Mouse (Mus musculus) kidney, postnatal 0 days (tissue): ENCODE data around the gene Il1r1. TPM values are rescaled to one million over a fixed set of nuclear protein-coding genes. Genes with fewer than 3 reads are reported as not detected.
"Not testable (repeated sequence)": the region's sequence is repeated elsewhere in the genome, so short reads cannot be mapped to it uniquely, and the experiment has no call there.

Source experiments
- ATAC-seq: fragments of 200-750 bp; cut with Nextera tagmentation; replicated peaks from 2 replicates; pipeline ENCODE4 v1.8.0; 2017; ENCODE audit warnings: low read depth, moderate number of reproducible peaks, moderate TSS enrichment, moderate library complexity; ENCODE audit not compliant: low FRiP score
- DNase-seq: peaks from one replicate; pipeline ENCODE4 v3.0.0-alpha.2; 2016; ENCODE audit warnings: low spot score
- H3K27ac ChIP-seq: fragments of 300-500 bp; sonication (generic); 2 replicates; pipeline ENCODE4 v1.5.1; 2014; ENCODE audit warnings: mild to moderate bottlenecking
- H3K27me3 ChIP-seq: fragments of 300-500 bp; sonication (generic); 2 replicates; pipeline ENCODE4 v1.6.1; 2014; ENCODE audit warnings: low read length, mixed read lengths; ENCODE audit not compliant: insufficient read depth
- H3K36me3 ChIP-seq: fragments of 300-500 bp; sonication (generic); 2 replicates; pipeline ENCODE4 v1.6.1; 2014; ENCODE audit warnings: low read length, mixed read lengths; ENCODE audit not compliant: insufficient read depth
- H3K4me1 ChIP-seq: fragments of 300-500 bp; sonication (generic); replicated peaks from 2 replicates; pipeline ENCODE4 v1.6.1; 2014; ENCODE audit warnings: antibody characterized with exemption, low read length, mixed read lengths; ENCODE audit not compliant: insufficient read depth
- H3K4me2 ChIP-seq: fragments of 300-500 bp; sonication (generic); 2 replicates; pipeline ENCODE4 v1.6.1; 2014; ENCODE audit warnings: mild to moderate bottlenecking, low read length, moderate library complexity, mixed read lengths
- H3K4me3 ChIP-seq: fragments of 300-500 bp; sonication (generic); replicated peaks from 2 replicates; pipeline ENCODE4 v1.5.1; 2014; ENCODE audit warnings: low read depth, low read length
- H3K9ac ChIP-seq: fragments of 300-500 bp; sonication (generic); 2 replicates; pipeline ENCODE4 v1.6.1; 2014; ENCODE audit warnings: low read depth, low read length
- H3K9me3 ChIP-seq: fragments of 300-500 bp; sonication (generic); replicated peaks from 2 replicates; pipeline ENCODE4 v1.6.1; 2016; ENCODE audit warnings: low read length, inconsistent platforms, mixed read lengths
- CTCF ChIP-seq: IDR thresholded peaks from 2 replicates; pipeline ENCODE4 v1.5.1; 2016; ENCODE audit warnings: antibody characterized with exemption, low read depth, mild to moderate bottlenecking, moderate library complexity
- WGBS: fragments of 180-500 bp; shearing (Covaris S2); extraction: QIAGEN DNeasy Blood & Tissue Kit; methylation state at CpG from one replicate; pipeline ENCODE4 v1.1.7; 2014; 5-methylcytosine and 5-hydroxymethylcytosine counted together
- polyA plus RNA-seq: library from polyadenylated mRNA; unstranded; fragments of >200 nt; fragmentation: Nextera tagmentation; extraction: Ambion mirVana; gene quantifications from 2 replicates; pipeline ENCODE4 v1.2.1, GENCODE M21; 2015

The Il1r1 gene
- polyA plus RNA-seq, 1 experiment from 2014 or later, result 5.6 TPM

DNA sequence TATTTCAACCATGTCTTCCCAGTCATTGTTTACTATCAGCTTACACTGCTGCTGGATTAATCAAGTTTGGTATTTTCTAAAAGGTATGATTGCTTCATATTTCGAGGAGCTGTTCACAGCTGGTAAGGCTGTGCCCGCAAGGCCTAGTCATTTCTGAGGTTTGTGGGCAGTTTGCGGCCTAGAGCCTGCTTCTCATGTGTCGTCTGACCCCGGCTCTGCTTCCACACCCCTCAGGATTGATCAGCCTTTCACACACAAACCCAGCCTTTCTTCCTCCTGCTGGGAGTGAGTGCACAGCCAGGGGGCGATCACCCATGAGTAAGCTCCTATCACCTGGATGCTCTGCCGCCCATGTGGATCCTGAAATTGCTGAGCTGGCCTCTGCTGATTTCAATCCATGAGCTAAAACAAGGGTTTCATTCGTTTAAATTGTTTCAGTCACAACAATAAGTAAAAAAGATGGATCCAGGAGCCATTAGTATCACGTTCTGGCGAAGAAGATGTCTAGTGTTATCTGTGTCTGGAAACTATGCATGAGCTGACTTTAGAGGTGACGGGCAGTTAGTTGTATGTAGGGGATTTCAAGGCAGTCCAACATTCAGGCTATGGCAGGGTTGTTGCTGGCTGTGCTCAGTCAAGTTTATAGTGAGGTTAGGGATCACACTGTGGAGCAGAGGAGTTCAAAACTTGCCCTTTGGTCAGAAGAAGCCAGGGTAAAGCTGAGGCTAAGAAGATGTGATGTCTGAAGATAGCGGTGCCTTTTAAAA is 65.8 kb downstream of the Il1r1 start:
- 64% methylated on average over 12 of the region's 12 CpGs for WGBS
- Histone ChIP-seq H3K9ac (no peak overlapping the region), H3K4me3 (no peak overlapping the region), H3K4me2 (no peak overlapping the region), H3K27ac (no peak overlapping the region), H3K4me1 (no peaks in the 10 kb centered on the region), H3K27me3 (no peaks in the 10 kb centered on the region), H3K9me3 (no peaks in the 10 kb centered on the region), H3K36me3 (no peaks in the 10 kb centered on the region)
- ATAC-seq, result no peak
- peak; percentile 44 for TF ChIP-seq CTCF
- no peak for DNase-seq

DNA sequence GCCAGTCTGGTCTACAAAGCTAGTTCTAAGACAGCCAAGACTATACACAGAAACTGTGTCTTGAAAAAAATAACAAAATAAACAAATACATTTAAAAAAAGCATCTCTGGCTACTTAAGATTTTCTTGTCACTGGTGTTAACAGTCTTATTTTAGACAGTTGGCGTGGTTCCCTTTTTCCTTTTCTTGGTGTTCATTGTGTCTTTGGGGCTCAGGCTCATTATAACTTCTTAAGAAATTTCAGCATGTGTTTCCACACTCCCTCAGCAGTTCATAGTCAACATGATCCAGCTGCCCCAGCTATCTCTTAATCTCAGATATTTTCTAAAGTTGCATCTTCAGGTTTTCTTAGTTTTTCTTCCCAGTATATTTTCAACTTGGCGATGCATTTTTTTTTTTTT is 67.4 kb downstream of the Il1r1 start:
- Histone ChIP-seq H3K27me3 (no peaks in the 10 kb centered on the region), H3K9me3 (no peaks in the 10 kb centered on the region), H3K4me2 (no peak overlapping the region), H3K36me3 (no peaks in the 10 kb centered on the region), H3K9ac (no peak overlapping the region), H3K27ac (no peak overlapping the region), H3K4me3 (no peak overlapping the region), H3K4me1 (no peaks in the 10 kb centered on the region)
- TF ChIP-seq CTCF, result no peak
- ATAC-seq (no peak), DNase-seq (no peak)
- 92% methylated on average over 2 of the region's 2 CpGs for WGBS

DNA sequence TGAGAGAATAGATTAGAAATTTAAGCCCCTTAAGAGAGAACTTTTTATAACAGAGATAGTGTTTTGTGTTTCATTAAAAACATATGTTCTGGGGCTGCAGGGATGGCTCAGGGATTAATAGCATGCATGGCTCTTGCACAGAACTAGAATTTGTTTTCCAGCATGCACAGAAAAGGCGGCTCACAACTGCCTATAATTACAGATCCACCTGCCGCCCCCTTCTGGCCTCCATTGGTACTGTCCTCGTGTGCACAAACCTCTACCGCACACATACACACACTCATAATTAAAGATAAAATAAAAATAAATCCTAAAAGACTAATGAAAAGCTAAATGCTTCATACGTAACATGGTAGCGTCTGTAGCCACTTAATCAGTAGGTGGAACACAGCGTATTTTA is 69.0 kb downstream of the Il1r1 start:
- H3K36me3 ChIP-seq, result no peaks in the 10 kb centered on the region
- no peaks in the 10 kb centered on the region for H3K9me3 ChIP-seq
- H3K27ac ChIP-seq, result no peak overlapping the region
- no peak overlapping the region for H3K4me2 ChIP-seq
- DNase-seq, result no peak
- H3K4me1 ChIP-seq, result no peaks in the 10 kb centered on the region
- no peak overlapping the region for H3K9ac ChIP-seq
- no peak overlapping the region for H3K4me3 ChIP-seq
- peak; percentile 35; the same call in 1 of the 2 replicates for TF ChIP-seq CTCF
- no peaks in the 10 kb centered on the region for H3K27me3 ChIP-seq
- ATAC-seq, result no peak
- 95% methylated on average over 7 of the region's 7 CpGs for whole genome bisulfite sequencing

DNA sequence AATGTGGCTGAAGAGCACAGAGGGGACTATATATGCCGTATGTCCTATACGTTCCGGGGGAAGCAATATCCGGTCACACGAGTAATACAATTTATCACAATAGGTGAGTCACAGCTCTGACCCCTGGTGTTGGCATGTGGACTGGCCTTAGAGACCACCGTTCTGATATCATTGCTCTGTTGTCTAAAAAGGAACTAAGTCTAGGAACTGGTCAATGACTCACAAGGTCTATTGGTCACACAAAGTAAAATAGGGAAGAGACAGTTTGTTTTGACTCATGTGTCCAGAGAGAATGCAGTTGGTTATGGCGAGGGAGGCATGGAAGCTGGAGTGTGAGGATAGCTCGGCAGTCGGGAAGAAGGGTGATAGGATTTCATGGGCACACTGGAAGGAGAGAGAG is 69.9 kb downstream of the Il1r1 start:
- WGBS, result 70% methylated on average over 9 of the region's 9 CpGs
- H3K9me3 ChIP-seq, result no peaks in the 10 kb centered on the region
- H3K27ac ChIP-seq, result no peak overlapping the region
- DNase-seq (no peak), ATAC-seq (no peak)
- no peaks in the 10 kb centered on the region for H3K4me1 ChIP-seq
- no peaks in the 10 kb centered on the region for H3K36me3 ChIP-seq
- no peak overlapping the region for H3K4me2 ChIP-seq
- no peak; the same call in 1 of the 2 replicates for TF ChIP-seq CTCF
- H3K4me3 ChIP-seq, result no peak overlapping the region
- no peak overlapping the region for H3K9ac ChIP-seq
- no peaks in the 10 kb centered on the region for H3K27me3 ChIP-seq

DNA sequence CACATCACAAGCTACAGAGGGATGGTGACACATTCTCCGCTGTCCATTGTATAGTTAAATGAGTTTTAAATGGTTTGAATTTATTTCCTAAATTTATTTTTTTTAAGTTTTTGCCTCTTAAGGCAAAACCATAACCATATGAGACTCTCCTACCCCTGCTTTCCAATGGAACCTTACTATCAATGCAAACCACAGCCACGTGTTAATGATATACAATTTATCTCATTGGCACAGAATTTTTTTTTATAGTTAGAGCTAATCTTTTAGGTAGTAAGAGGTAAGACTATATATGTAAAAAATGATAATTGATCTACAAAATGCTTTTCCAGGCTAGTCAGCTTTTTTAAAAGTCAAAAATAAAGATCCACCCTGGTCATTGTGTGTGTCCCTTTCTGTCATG is 73.2 kb downstream of the Il1r1 start:
- Histone ChIP-seq H3K36me3 (no peaks in the 10 kb centered on the region), H3K4me3 (no peak overlapping the region), H3K4me2 (no peak overlapping the region), H3K4me1 (no peaks in the 10 kb centered on the region), H3K27me3 (no peaks in the 10 kb centered on the region), H3K9me3 (no peaks in the 10 kb centered on the region), H3K27ac (no peak overlapping the region), H3K9ac (no peak overlapping the region)
- ATAC-seq, result no peak
- DNase-seq, result no peak
- TF ChIP-seq CTCF, result no peak
- WGBS, result 90% methylated on average over 2 of the region's 2 CpGs

DNA sequence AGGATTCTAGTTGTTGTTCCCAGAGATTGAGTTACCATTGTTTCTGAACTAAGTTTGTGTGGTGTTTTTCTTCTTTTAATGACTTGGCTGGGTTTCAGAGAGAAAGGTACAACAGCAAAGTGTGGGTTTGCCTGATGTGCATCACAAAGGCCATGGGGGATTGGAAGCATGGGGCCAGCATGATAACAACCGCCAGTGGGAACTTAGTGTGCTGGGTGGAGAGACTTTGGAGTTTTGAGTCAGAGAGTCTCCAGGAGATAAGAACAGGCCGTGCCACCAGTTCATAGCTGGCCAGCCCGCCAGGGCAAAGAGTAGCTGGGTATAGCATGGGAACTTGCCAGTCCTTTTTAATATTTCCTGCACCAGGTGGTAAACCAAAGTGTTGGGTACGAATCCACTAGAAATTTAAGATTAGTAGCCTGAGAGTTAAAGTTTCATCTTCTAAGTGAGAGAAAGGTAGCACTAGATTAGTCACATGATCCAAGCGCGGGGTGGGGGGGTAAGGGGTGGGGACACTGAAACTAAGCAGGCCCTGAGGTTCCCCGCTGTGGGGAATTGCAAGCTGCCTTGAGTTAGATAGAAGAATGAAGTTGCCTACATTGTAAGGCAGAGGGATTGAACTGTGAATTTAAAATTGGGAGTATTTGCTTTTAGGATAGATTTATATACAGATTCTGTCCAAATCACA is 78.4 kb downstream of the Il1r1 start:
- H3K4me3 ChIP-seq, result no peak overlapping the region
- no peaks in the 10 kb centered on the region for H3K4me1 ChIP-seq
- H3K36me3 ChIP-seq, result no peaks in the 10 kb centered on the region
- H3K27ac ChIP-seq, result no peak overlapping the region
- no peak for ATAC-seq
- no peak overlapping the region for H3K4me2 ChIP-seq
- WGBS, result 75% methylated on average over 7 of the region's 7 CpGs
- no peak for TF ChIP-seq CTCF
- H3K27me3 ChIP-seq, result no peaks in the 10 kb centered on the region
- no peak for DNase-seq
- no peaks in the 10 kb centered on the region for H3K9me3 ChIP-seq
- H3K9ac ChIP-seq, result no peak overlapping the region

DNA sequence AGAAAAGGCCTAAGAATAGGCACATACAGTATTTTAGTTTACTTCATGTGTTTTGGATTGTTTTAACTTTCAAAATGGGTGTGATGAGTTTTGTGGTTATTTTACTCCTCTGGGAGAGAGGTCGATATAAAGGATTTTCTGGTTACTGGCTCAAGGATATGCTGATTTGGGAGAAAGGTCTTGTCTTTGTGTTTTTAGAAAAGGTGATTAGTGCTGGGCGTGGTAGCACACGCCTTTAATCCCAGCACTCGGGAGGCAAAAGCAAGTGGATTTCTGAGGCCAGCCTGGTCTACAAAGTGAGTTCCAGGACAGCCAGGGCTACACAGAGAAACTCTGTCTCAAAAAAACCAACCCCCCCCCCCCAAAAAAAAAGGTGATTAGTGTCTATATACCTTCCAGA is 79.4 kb downstream of the Il1r1 start:
- not testable (repeated sequence) for H3K4me1 ChIP-seq, H3K9ac ChIP-seq, H3K27ac ChIP-seq, ATAC-seq, H3K27me3 ChIP-seq, H3K9me3 ChIP-seq, H3K4me2 ChIP-seq, DNase-seq, H3K4me3 ChIP-seq, H3K36me3 ChIP-seq
- 72% methylated on average over 4 of the region's 4 CpGs for WGBS
